Mouse (Mus musculus) ES-E14 (cell line): ENCODE results near the gene Stx6. TPM values are rescaled to one million over a fixed set of nuclear protein-coding genes. Genes with fewer than 3 reads are reported as not detected.

Source experiments
- DNase-seq: peaks from one replicate; pipeline ENCODE4 v3.0.0-alpha.2; 2013; ENCODE audit warnings: low read depth, low spot score
- H3K27ac ChIP-seq: 2 replicates; pipeline ENCODE4 v1.5.1; 2012; ENCODE audit warnings: low read depth, mild to moderate bottlenecking, low read length, moderate library complexity, mixed read lengths; ENCODE audit not compliant: poor library complexity, insufficient read depth, severe bottlenecking
- H3K36me3 ChIP-seq: 2 replicates; pipeline ENCODE4 v1.6.1; 2012; ENCODE audit warnings: mild to moderate bottlenecking, low read length, moderate library complexity, mixed read lengths; ENCODE audit not compliant: control insufficient read depth, poor library complexity, insufficient read depth, severe bottlenecking
- H3K4me1 ChIP-seq, 2 experiments: fragments of 150-350 bp in 1 of 2; sonication (generic) in 1 of 2; 2 replicates each; pipeline ENCODE4 v1.6.1; 2012; ENCODE audit warnings: low read length in 2 of 2, mild to moderate bottlenecking in 1 of 2, mixed read lengths in 1 of 2; ENCODE audit not compliant: control insufficient read depth in 2 of 2, insufficient read depth in 2 of 2, poor library complexity in 1 of 2
- H3K4me3 ChIP-seq, 2 experiments: fragments of 150-350 bp in 1 of 2; sonication (generic) in 1 of 2; 2 replicates each; pipeline ENCODE4 v1.5.1; 2012; ENCODE audit warnings: low read length in 2 of 2, low read depth in 1 of 2, mild to moderate bottlenecking in 1 of 2, mixed read lengths in 1 of 2; ENCODE audit not compliant: insufficient read depth in 1 of 2, poor library complexity in 1 of 2, severe bottlenecking in 1 of 2
- H3K9ac ChIP-seq: 2 replicates; pipeline ENCODE4 v1.6.1; 2012; ENCODE audit warnings: low read depth, mild to moderate bottlenecking, low read length, mixed read lengths; ENCODE audit not compliant: poor library complexity, insufficient read depth, severe bottlenecking
- H3K9me3 ChIP-seq: fragments of 150-350 bp; sonication (generic); 2 replicates; pipeline ENCODE4 v1.6.1; 2012; ENCODE audit warnings: low read depth, mild to moderate bottlenecking, low read length; ENCODE audit not compliant: control insufficient read depth, insufficient read depth
- CHD2 ChIP-seq: IDR thresholded peaks from 2 replicates; pipeline ENCODE4 v1.6.1; 2014; ENCODE audit warnings: mild to moderate bottlenecking, low read depth, low read length, inconsistent platforms
- HCFC1 ChIP-seq: IDR thresholded peaks from 2 replicates; pipeline ENCODE4 v1.6.1; 2012; ENCODE audit warnings: low read length, inconsistent platforms, borderline replicate concordance; ENCODE audit not compliant: insufficient read depth
- MAFK ChIP-seq: IDR thresholded peaks from 2 replicates; pipeline ENCODE4 v1.6.1; 2014; ENCODE audit warnings: mild to moderate bottlenecking, low read depth, low read length, inconsistent platforms; ENCODE audit not compliant: insufficient read depth
- ZC3H11A ChIP-seq: IDR thresholded peaks from 2 replicates; pipeline ENCODE4 v1.6.1; 2012; ENCODE audit warnings: low read depth, mild to moderate bottlenecking, inconsistent platforms, low read length, borderline replicate concordance
- ZNF384 ChIP-seq: IDR thresholded peaks from 2 replicates; pipeline ENCODE4 v1.6.1; 2012; ENCODE audit warnings: low read depth, low read length, inconsistent platforms
- in situ Hi-C, 2 experiments: fragments of 600-800 bp; cut with MboI; formaldehyde crosslinking; loops; one replicate each; pipeline ENCODE4 v1.15.1; 2025; ENCODE audit warnings: low sequenced_read_pairs in 2 of 2, inconsistent platforms in 1 of 2; ENCODE audit not compliant: unreplicated experiment in 2 of 2
- total RNA-seq: library from RNA; depleted of rRNA; stranded (reverse); fragments of 300-350 nt; gene quantifications from 2 replicates; pipeline ENCODE4 v1.2.3, GENCODE M21; 2012

Gene Stx6
- total RNA-seq, 1 experiment: 22.7 TPM

GRCm38 (mm10) chr1:155145620-155146019 lies 12.9 kb upstream of the Stx6 start:
- no peak overlapping the region for H3K4me3 ChIP-seq
- no peak overlapping the region for H3K9ac ChIP-seq
- no peaks in the 10 kb centered on the region for H3K36me3 ChIP-seq
- DNase-seq: no peak
- TF ChIP-seq ZNF384 (no peak), HCFC1 (no peak), MAFK (no peak), CHD2 (no peak), ZC3H11A (no peak)
- no peak overlapping the region for H3K27ac ChIP-seq
- H3K4me1 ChIP-seq: no peaks in the 10 kb centered on the region
- in situ Hi-C loops: no loop called here
- no peaks in the 10 kb centered on the region for H3K9me3 ChIP-seq

- H3K36me3 ChIP-seq: no peaks in the 10 kb centered on the region
- H3K4me3 ChIP-seq: no peak within 1 kb of the TSS
- no peak within 1 kb of the TSS for H3K9ac ChIP-seq
- no peaks in the 10 kb centered on the region for H3K9me3 ChIP-seq
- no peaks in the 10 kb centered on the region for H3K4me1 ChIP-seq
- TF ChIP-seq CHD2 (peak; percentile 87), ZNF384 (no peak), HCFC1 (no peak), ZC3H11A (no peak), MAFK (no peak)
- DNase-seq: no peak
- H3K27ac ChIP-seq: no peak within 1 kb of the TSS
- in situ Hi-C loops: no loop called here
Observed at GRCm38 (mm10) chr1:155146572-155146980, 11.9 kb upstream of the Stx6 start, which contains the start of gene Mr1. Mr1 (minus strand) TSS chr1:155146814.

GRCm38 (mm10) chr1:155147228-155147627 lies 11.3 kb upstream of the Stx6 start:
- no peak overlapping the region for H3K27ac ChIP-seq
- no peak overlapping the region for H3K9ac ChIP-seq
- in situ Hi-C loops: no loop called here
- TF ChIP-seq MAFK (no peak), ZC3H11A (no peak), CHD2 (no peak), ZNF384 (no peak), HCFC1 (no peak)
- H3K4me1 ChIP-seq: no peaks in the 10 kb centered on the region
- no peaks in the 10 kb centered on the region for H3K36me3 ChIP-seq
- H3K4me3 ChIP-seq: no peak overlapping the region
- DNase-seq: no peak
- H3K9me3 ChIP-seq: no peaks in the 10 kb centered on the region

- TF ChIP-seq ZC3H11A (no peak), HCFC1 (no peak), CHD2 (no peak), MAFK (no peak), ZNF384 (no peak)
- DNase-seq: no peak
- H3K9ac ChIP-seq: no peak overlapping the region
- H3K27ac ChIP-seq: no peak overlapping the region
- peaks cover 0 to 7% of the 10 kb centered on the region in 2 experiments; a peak in 1 of 4 replicates for H3K4me1 ChIP-seq
- no peaks in the 10 kb centered on the region for H3K36me3 ChIP-seq
- H3K4me3 ChIP-seq: no peak overlapping the region
- no peaks in the 10 kb centered on the region for H3K9me3 ChIP-seq
- in situ Hi-C loops: no loop called here
Observed at GRCm38 (mm10) chr1:155149403-155149802, 9.1 kb upstream of the Stx6 start.

GRCm38 (mm10) chr1:155150821-155151220 lies 7.7 kb upstream of the Stx6 start:
- TF ChIP-seq CHD2 (no peak), ZNF384 (no peak), MAFK (no peak), HCFC1 (no peak), ZC3H11A (no peak)
- no peaks in the 10 kb centered on the region for H3K36me3 ChIP-seq
- DNase-seq: no peak
- no peak overlapping the region for H3K9ac ChIP-seq
- H3K27ac ChIP-seq: no peak overlapping the region
- peaks cover 0 to 7% of the 10 kb centered on the region in 2 experiments; a peak in 1 of 4 replicates for H3K4me1 ChIP-seq
- in situ Hi-C loops: no loop called here
- H3K9me3 ChIP-seq: no peaks in the 10 kb centered on the region
- H3K4me3 ChIP-seq: no peak overlapping the region
